Mouse (Mus musculus) liver, postnatal 0 days (tissue): ENCODE measurements around the gene Hspb6.

Experiments used
- CTCF ChIP-seq: sonication (generic); IDR thresholded peaks from 2 replicates; pipeline ENCODE4 v1.5.1; 2016; ENCODE audit warnings: antibody characterized with exemption, low read depth
- EP300 ChIP-seq: IDR thresholded peaks from 2 replicates; pipeline ENCODE4 v1.6.1; 2016; ENCODE audit warnings: antibody characterized with exemption, low read depth, mild to moderate bottlenecking

GRCm38 (mm10) chr7:30581547-30581946, 29.6 kb downstream of the Hspb6 start:
- TF ChIP-seq CTCF (no peak), EP300 (no peak)
